Mouse (Mus musculus) T-cell, adult 66 days (primary cell): Measurements from ENCODE around the gene Apoa1. TPM values are rescaled to one million over a fixed set of nuclear protein-coding genes. Genes with fewer than 3 reads are reported as not detected.

Experiments
- total RNA-seq, 2 experiments: library from RNA; stranded (reverse); gene quantifications; 3 replicates in 1 of 2; 4 replicates in 1 of 2; pipeline ENCODE4 v1.2.4; 2023

The Apoa1 gene
- total RNA-seq: not detected

GRCm38 (mm10) chr9:46228491-46228890 is at the start of gene Apoa1:
Gene Apoa1, plus strand, starts transcription at chr9:46228580.

GRCm38 (mm10) chr9:46235596-46235648 is 7.0 kb downstream of the Apoa1 start, which contains the start of gene Apoc3:
Gene Apoc3, minus strand, starts transcription at chr9:46235636.

DNA sequence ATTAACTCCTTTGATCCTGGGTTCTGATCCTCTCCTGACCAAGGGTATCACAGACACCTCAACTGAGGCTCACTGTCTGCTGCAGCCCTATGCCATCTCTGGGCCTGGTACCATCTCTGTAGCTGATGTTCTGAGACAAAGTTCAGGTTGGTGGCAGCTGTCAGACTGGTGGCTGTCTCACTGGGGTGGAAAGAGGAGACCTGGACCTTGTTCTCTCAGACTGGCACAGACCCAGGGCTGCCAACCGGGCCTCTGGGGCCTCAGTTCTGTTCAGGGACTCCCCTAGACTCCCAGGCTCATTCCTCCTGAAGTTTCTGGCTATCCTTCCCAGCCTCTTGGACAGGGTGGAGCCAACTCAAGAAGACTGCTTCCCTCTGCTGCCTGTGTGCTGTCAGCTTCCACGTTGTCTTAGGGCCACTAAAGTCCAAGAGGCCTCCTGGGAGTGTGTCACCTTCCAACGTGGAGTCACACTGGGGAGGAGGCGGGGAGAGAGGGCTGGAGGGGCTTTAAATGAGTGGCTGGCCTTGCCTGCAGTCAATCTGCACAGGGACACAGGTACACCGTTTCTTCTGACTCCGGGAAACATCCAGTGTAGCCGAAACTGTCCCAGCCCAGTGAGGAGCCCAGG is 12.3 kb downstream of the Apoa1 start, which contains the start of gene Apoa4:
Gene Apoa4, plus strand, starts transcription at position 171 of the 628 bp plus-strand sequence.

GRCm38 (mm10) chr9:46268343-46268873 is 40.0 kb downstream of the Apoa1 start, which contains the start of gene Apoa5:
Gene Apoa5, plus strand, starts transcription at chr9:46268633.

DNA sequence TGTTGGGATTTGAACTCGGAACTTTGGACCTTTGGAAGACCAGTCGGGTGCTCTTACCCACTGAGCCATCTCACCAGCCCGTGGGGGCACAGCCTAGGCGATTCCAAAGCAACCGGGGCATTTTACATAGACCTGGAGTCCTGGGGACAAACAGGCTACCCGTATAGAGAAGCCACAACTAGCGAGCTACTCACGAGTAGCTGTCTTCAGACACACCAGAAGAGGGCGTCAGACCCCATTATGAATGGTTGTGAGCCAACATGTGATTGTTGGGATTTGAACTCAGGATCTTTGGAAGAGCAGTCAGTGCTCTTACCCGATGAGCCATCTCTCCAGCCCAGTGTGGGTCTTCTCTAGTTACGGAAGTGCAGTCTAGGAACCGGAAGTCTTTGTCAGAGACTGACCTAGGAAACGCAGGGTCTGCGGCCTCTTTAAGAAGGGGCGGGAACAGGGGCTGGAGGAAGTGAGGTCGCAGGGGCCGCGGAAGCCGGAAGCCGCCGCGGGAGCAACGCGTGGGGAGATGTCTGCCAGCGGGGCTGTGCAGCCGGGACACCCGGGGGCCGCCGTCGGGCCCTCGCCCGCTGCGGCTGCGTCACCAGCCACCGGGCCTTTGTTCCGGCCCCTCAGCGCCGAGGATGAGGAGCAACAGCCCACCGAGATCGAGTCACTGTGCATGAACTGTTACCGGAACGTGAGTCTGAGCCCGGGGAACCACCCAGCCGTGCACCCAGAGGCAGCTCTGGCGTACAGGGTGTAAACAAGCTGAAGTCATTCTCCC is 44.5 kb downstream of the Apoa1 start, which contains the start of gene Zpr1:
Gene Zpr1, plus strand, starts transcription at position 388 of the 778 bp plus-strand sequence.

Other genes with a start within 250 kb of the Apoa1 start
- 10 to 100 TPM; 61.0 to 73.3 TPM for gene Pafah1b2, start 215.9 kb upstream of the Apoa1 start, total RNA-seq
- gene Sik3, start 215.8 kb upstream of the Apoa1 start, total RNA-seq: 10 to 100 TPM; 65.8 to 66.8 TPM
- gene Apoc3, start 7.1 kb downstream of the Apoa1 start, total RNA-seq: not detected
- not detected for gene Apoa4, start 12.1 kb downstream of the Apoa1 start, total RNA-seq
- gene Apoa5, start 40.1 kb downstream of the Apoa1 start, total RNA-seq: not detected
- gene Zpr1, start 44.5 kb downstream of the Apoa1 start, total RNA-seq: 100 to 1,000 TPM; 103 to 105 TPM
- gene Bud13, start 54.4 kb downstream of the Apoa1 start, total RNA-seq: 10 to 100 TPM; 17.3 to 21.1 TPM
- not detected for gene 4931429L15Rik, start 91.4 kb downstream of the Apoa1 start, total RNA-seq